Mouse (Mus musculus) B cell, adult 67 days (primary cell): ENCODE data around the gene Gm49339. TPM values are rescaled to one million over a fixed set of nuclear protein-coding genes. Genes with fewer than 3 reads are reported as not detected.

Source experiments
- total RNA-seq, 2 experiments: library from RNA; stranded (reverse); gene quantifications; 4 replicates each; pipeline ENCODE4 v1.2.4; 2023

Gm49339 gene
- total RNA-seq: 1 to 10 TPM in 1 of 2 experiments, under 1 TPM in 1; 0.44 to 1.4 TPM

GRCm38 (mm10) chr10:51480397-51480796 lies at the start of gene Gm49339, which contains the start of gene Lilr4b:
Gene Gm49339, plus strand, starts transcription at chr10:51480612.
Gene Lilr4b, plus strand, starts transcription at chr10:51480632.

GRCm38 (mm10) chr10:51490691-51491090 lies 10.3 kb downstream of the Gm49339 start, which contains the start of gene Lilrb4a:
Gene Lilrb4a, plus strand, starts transcription at chr10:51490956.

Other genes starting within 250 kb of the Gm49339 start
- gene Lilr4b, start within 50 bp of the Gm49339 start, total RNA-seq: 10 to 100 TPM in 1 of 2 experiments, 1 to 10 TPM in 1; 5.4 to 10.0 TPM
- 10 to 100 TPM; 14.5 to 15.4 TPM for gene Lilrb4a, start 10.3 kb downstream of the Gm49339 start, total RNA-seq
- gene Fam162b, start 109.9 kb downstream of the Gm49339 start, total RNA-seq: not detected
- not detected for gene Gprc6a, start 150.8 kb downstream of the Gm49339 start, total RNA-seq
- not detected for gene Rfx6, start 197.1 kb downstream of the Gm49339 start, total RNA-seq